Mouse (Mus musculus) macrophage (primary cell): Measurements from ENCODE around the gene Slc25a42. TPM values are rescaled to one million over a fixed set of nuclear protein-coding genes. Genes with fewer than 3 reads are reported as not detected.

Source experiments
- H3K27ac ChIP-seq: fragments of 350-480 bp; formaldehyde crosslinking; 2 replicates; pipeline ENCODE4 v1.9.0; 2021
- H3K36me3 ChIP-seq: fragments of 350-480 bp; formaldehyde crosslinking; 2 replicates; pipeline ENCODE4 v1.9.0; 2021; ENCODE audit errors: inconsistent target
- H3K4me3 ChIP-seq: fragments of 350-480 bp; formaldehyde crosslinking; 2 replicates; pipeline ENCODE4 v1.9.0; 2021; ENCODE audit errors: inconsistent target
- H3K79me2 ChIP-seq: fragments of 350-480 bp; formaldehyde crosslinking; 2 replicates; pipeline ENCODE4 v1.9.0; 2021; ENCODE audit errors: inconsistent target
- WGBS: methylation state at CpG from one replicate; pipeline ENCODE4 v1.1.7; 2026; ENCODE audit warnings: inconsistent platforms; ENCODE audit not compliant: missing documents; 5-methylcytosine and 5-hydroxymethylcytosine counted together
- polyA plus RNA-seq: library from polyadenylated mRNA; stranded (reverse); fragments of 250-400 nt; gene quantifications from 3 replicates; pipeline ENCODE4 v1.2.4, GENCODE M21; 2018; ENCODE audit warnings: inconsistent platforms
- total RNA-seq, 78 experiments: library from RNA; depleted of rRNA; stranded (reverse); fragments of 250-400 nt; gene quantifications; 1 replicate in 9 of 78; 2 replicates in 24 of 78; 3 replicates in 43 of 78; 4 replicates in 2 of 78; pipeline ENCODE4 v1.2.4; 2018; ENCODE audit warnings: inconsistent platforms in 56 of 78

Gene Slc25a42
- total RNA-seq (2018; cell fraction: chromatin; rRNA removed): 1 to 10 TPM in 17 of 26 experiments, under 1 TPM in 8, not detected in 1; 0.50 to 7.2 (median 2.1) TPM
- total RNA-seq (2018; cell fraction: cytosol; rRNA removed): 1 to 10 TPM in 16 of 26 experiments, under 1 TPM in 10; 0.33 to 1.7 (median 1.1) TPM
- 1 to 10 TPM in 17 of 26 experiments, under 1 TPM in 9; 0.29 to 7.7 (median 1.8) TPM for total RNA-seq (2018; cell fraction: nucleus; rRNA removed)
- polyA plus RNA-seq: 1.1 to 1.2 TPM (median 1.1 TPM) in 3 replicates

DNA sequence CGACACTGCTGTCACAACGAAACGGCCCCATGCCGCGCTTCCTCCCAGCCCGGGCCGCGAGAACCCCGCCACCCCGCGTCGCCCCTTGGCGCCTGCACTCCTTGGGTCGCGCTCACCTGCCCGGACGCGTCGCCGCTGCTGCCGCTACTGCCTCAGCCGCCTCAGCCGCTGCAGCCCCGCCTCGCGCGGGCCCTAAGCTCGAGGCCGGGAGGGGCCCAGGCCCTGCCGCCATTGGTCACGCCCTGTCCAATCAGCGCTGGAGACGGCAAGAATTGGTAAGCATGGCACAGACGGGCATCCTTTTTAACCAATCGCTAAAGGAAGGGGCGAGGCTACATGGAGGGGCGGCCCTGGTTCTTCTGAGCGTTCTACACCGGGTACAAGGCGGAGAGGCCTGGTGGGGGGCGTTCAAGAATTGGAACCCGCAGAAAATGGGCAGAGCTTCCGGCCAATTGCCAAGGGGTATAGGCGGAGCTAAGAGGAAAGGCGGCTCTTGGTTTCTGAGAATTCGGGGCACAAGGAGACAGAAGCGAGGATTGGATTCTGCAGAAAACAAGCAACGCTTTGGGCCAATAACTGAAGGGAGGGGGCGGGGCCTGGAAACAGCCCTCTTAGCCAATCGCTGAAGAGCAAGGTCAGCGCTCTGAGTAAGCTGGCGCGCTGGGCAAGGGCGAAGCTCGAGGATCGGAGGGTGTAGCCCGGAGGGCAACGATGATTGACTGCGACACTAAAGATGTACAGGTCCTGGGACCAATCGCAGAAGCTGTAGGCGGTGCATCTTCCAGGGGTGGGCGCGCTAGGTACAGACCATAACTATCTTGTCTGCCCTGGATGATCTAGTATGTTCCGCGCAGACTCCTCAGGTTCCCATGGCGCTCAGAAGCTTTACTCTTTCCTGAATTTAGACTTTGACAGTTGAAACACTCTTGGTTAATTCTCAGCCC, at the start of gene Slc25a42:
Gene Slc25a42, minus strand, starts transcription at position 194 of the 944 bp plus-strand sequence.
- under 1% methylated on average over 65 of the region's 66 CpGs for WGBS

DNA sequence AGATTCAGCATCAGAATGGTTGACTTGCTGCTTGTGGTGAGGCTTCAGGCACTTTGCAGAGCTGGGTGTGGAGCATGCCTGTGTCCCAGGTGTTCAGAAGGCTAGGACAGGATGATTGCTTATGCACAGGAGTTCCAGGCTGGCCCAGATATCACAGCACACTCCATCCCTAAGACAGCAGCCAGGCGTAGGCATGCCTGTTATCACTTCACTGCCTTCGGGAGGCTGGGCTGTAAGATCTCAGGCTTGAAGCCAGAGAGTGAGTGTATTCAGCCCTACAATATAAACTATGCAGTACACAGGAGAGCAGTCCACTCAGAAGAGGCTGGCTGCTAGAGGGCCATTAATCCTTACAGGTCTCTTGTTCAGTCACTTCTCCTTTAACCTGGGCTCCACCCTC, 46.9 kb upstream of the Slc25a42 start:
- no peaks in the 10 kb centered on the region for H3K79me2 ChIP-seq
- 97% methylated on average over 2 of the region's 2 CpGs for WGBS
- peaks cover 90% of the 10 kb centered on the region for H3K36me3 ChIP-seq
- no peak overlapping the region for H3K27ac ChIP-seq
- no peak overlapping the region for H3K4me3 ChIP-seq

More for the DNA sequence above, at the start of gene Slc25a42:
- Histone ChIP-seq H3K79me2 (no peaks in the 10 kb centered on the region), H3K36me3 (no peaks in the 10 kb centered on the region), H3K4me3 (peak within 1 kb of the TSS; percentile 39), H3K27ac (peak within 1 kb of the TSS; percentile 24)

DNA sequence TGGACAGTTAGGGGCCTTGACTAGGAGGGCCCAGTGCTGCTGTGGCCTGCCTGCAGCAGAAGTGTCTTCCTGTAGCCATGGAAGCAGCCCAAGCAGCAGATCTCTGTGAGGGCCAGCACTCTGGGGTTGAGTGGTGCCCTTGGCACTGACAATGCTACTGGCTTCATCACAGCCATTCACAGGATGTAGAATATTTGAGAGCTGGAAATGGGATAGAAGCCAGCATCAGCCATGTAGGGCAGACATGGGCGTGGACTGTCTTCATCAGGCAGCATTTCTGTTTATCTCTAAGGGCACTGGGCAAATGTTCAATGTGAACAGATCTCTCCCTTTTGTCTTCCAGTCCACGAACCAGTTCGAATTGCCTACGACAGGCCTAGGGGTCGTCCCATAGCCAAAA, 46.5 kb upstream of the Slc25a42 start:
- Histone ChIP-seq H3K4me3 (no peak overlapping the region), H3K27ac (no peak overlapping the region), H3K36me3 (peaks cover 92% of the 10 kb centered on the region), H3K79me2 (no peaks in the 10 kb centered on the region)
- 98% methylated on average over 5 of the region's 5 CpGs for WGBS

DNA sequence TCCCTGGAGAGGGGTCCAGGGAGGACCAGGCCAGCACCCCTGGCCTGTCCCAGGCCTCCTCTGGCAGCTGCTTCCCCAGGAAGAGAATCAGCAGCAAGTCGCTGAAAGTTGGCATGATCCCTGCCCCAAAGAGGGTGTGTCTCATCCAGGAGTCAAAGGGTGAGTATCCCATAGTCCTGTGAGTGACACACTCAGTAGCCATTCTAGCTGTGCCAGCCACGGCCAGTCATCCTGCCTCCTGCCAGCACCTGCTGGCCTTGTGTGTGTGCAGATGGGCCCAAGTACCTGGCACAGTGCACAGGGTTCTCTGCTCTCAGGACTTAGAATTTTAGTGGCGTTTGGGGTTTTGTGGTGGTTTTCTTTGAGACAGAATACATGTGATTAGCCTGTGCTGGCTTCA, 45.4 kb upstream of the Slc25a42 start:
- 89% methylated on average over 3 of the region's 3 CpGs for WGBS
- Histone ChIP-seq H3K4me3 (no peak overlapping the region), H3K27ac (no peak overlapping the region), H3K79me2 (no peaks in the 10 kb centered on the region), H3K36me3 (peaks cover 92% of the 10 kb centered on the region)

DNA sequence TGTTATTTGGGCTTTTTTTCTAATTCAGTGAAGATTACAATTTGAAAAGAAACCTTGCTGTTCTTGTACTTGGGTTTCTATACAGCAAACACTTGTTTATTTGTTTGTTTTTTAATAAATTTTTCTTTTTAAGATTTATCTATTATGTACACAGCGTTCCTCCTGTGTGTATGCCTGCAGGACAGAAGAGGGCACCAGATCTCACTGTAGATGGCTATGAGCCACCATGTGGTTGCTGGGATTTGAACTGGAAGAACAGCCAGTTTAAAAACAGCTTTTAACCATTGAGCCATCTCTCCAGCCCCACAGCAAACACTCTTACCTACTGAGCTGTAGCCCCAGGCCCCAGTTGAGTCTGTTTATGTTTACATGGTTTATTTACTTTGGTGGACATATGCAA, 42.5 kb upstream of the Slc25a42 start:
- no peaks in the 10 kb centered on the region for H3K79me2 ChIP-seq
- no peak overlapping the region for H3K4me3 ChIP-seq
- WGBS: 83% methylated on average over 1 of the region's 1 CpGs
- peaks cover 93% of the 10 kb centered on the region for H3K36me3 ChIP-seq
- H3K27ac ChIP-seq: no peak overlapping the region

DNA sequence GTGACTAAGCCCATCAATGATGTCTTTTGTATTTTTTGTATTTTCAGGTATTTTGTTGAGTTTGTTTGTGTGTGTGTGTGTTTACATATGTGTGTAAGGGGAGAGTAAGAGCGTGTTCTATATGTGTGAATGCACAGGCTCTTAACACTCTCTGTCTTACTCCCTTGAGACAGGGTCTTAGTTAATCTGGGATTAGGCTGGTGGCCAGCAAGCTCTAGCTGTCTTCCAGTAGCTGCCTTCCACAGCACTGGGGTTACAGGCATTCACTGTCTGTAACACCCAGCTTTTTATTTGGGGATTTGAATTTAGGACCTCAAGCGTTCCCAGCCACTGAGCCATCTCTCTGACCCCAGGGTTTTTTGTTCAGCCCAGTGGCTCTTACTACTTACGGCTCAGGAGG, 35.7 kb upstream of the Slc25a42 start:
- 98% methylated on average over 3 of the region's 3 CpGs for WGBS
- Histone ChIP-seq H3K27ac (no peak overlapping the region), H3K79me2 (peaks cover 44% of the 10 kb centered on the region; the same call in 1 of the 2 replicates), H3K4me3 (no peak overlapping the region), H3K36me3 (peaks cover 69% of the 10 kb centered on the region)

DNA sequence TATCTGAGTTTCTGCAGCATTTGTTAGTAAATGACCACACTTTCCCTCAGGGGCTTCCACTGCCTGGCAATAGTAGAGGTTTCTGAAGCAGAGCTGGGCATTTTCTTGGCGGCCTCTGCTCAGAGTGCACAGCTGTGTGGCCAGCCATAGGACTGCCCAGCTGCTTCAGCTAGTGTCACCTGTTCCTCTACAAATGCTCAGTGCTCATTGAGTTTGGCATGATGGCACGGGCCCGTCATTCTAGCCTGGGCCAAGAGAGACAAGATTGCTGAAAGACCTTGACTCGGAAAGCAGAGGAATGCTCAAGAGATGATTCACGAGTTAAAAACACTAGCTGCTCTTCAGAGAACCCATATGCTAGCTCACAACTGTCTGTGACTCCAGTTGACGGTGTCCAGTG, 34.5 kb upstream of the Slc25a42 start:
- Histone ChIP-seq H3K27ac (no peak overlapping the region), H3K79me2 (peaks cover 47% of the 10 kb centered on the region; the same call in 1 of the 2 replicates), H3K36me3 (peaks cover 69% of the 10 kb centered on the region), H3K4me3 (no peak overlapping the region)
- 98% methylated on average over 6 of the region's 6 CpGs for WGBS

DNA sequence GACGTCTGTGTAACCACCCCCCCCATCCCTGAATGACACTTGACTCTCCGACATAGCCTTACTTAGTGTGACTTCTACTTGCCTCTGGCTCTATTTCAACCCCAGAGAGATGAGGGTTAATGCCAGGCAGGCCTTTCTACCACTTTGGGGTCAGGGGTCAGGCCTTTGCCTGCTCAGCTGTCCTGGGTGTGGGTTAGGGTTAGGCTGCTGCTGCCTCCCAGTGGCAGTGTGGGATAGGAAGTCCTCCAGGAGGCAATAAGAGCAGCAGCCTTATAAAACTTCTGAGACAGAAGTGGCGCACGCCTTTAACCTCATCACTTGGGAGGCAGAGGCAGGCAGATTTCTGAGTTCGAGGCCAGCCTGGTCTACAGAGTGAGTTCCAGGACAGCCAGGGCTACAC, 28.5 kb upstream of the Slc25a42 start:
- peaks cover 46% of the 10 kb centered on the region for H3K36me3 ChIP-seq
- WGBS: 95% methylated on average over 5 of the region's 5 CpGs

DNA sequence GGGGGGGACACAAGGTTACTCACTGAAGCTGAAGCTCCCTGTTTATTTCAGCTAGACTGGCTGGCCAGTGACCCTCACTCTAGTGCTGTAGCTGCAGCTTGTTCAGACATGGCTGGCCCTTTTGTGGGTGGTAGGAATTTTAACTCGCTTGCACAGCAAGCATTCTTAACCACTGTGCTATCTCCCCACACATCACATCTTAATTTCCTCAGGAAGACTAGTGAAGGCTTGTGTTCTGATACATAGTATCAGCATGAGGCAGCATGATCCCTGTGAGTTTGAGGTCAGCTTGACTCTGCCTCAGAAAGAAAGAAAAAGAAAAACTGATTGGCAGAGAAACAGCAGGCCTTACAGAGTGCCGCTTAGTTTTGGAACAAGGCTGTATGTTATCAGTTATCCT, 25.7 kb upstream of the Slc25a42 start:
- 53% methylated on average over 2 of the region's 2 CpGs for WGBS
- H3K79me2 ChIP-seq: peaks cover 32% of the 10 kb centered on the region
- H3K27ac ChIP-seq: no peak overlapping the region
- peaks cover 33% of the 10 kb centered on the region for H3K36me3 ChIP-seq
- no peak overlapping the region for H3K4me3 ChIP-seq

More for the DNA sequence above, 28.5 kb upstream of the Slc25a42 start:
- H3K79me2 ChIP-seq: peaks cover 41% of the 10 kb centered on the region
- H3K27ac ChIP-seq: no peak overlapping the region
- H3K4me3 ChIP-seq: no peak overlapping the region

DNA sequence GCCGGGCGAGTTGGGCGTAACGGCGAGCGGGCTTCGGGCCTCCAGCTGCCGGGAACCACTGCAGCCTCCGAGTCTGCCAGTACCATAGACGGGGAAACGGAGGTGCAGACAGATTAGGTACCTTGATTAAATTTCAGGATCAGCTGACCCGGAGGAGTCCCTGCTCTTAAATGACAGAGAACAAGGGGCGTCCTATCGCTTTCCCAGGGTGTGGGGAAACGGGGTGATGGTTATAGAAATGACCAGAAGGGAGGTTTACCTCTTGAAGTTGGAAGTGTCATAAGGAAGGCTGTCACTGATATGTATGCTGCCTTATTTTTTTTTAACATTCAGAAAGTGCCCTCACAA, 22.6 kb upstream of the Slc25a42 start:
- peak overlapping the region; percentile 17 for H3K27ac ChIP-seq

DNA sequence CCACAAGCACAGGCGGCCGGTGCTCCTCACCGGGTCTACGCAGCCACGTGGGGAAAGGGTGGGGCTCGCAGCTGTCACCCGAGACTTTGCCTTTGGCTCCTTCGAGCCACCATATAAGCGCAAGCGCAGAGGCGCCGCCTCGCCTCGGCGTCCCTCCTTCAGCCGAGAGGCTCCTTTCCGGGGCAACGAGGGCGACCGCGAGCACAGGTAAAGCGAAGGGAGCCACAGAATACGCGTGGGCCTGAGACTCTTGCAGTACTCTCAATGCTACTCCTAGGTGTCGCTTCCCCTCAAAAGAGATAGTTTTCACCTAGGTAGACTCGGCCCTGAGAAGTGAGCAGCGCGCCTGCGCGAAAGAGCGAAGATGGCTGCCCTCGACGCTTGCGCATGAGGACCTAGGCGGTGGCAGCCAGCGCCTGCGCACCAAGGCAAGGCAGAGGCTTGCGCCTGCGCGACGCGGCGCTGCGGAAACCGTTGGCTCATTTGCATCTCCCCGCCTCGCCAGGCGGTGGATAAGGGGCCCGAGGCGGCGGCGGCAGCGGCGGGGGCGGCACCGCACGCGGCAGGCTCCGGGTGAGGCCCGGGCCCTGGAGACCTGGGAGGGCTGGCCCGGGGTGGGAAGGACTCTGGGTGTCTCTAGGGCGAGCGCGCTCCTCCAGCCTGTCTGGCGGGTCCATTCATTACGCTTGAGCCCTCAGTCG, 22.1 kb upstream of the Slc25a42 start, which contains the start of the genes Sugp2 and Armc6:
Gene Sugp2, plus strand, starts transcription at position 147 of the 701 bp plus-strand sequence.
Gene Armc6, minus strand, starts transcription at position 387 of the 701 bp plus-strand sequence.
- peaks cover 5% of the 10 kb centered on the region; the same call in 1 of the 2 replicates for H3K36me3 ChIP-seq
- 1% methylated on average over 66 of the region's 67 CpGs for WGBS

More for the DNA sequence above, 22.6 kb upstream of the Slc25a42 start:
- Histone ChIP-seq H3K4me3 (peak overlapping the region; percentile 72), H3K79me2 (peaks cover 22% of the 10 kb centered on the region), H3K36me3 (peaks cover 8% of the 10 kb centered on the region; the same call in 1 of the 2 replicates)
- WGBS: under 1% methylated on average over 15 of the region's 15 CpGs

DNA sequence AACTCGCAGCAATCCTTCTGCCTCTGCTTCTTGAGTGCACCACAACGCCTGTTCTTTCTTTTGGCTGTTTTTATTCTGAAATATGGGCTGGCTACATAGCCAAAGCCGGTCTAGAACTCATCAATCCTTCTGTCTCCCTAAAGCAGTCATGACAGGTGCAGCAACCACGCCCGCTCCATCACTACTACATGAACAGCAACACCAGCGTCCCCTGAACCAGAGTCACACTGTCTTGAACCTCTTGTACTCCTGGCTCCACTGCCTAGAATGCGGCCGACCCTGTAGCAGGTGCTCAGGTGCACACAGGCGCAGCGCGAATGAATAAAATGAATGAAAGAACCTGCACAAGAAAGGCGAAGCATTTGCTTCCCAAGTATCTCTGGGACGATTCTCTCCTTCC, 21.5 kb upstream of the Slc25a42 start:
- Histone ChIP-seq H3K4me3 (peak overlapping the region; percentile 72), H3K79me2 (peaks cover 22% of the 10 kb centered on the region), H3K27ac (no peak overlapping the region), H3K36me3 (peaks cover 5% of the 10 kb centered on the region; the same call in 1 of the 2 replicates)
- 8% methylated on average over 13 of the region's 13 CpGs for WGBS

More for the DNA sequence above, 22.1 kb upstream of the Slc25a42 start, which contains the start of the genes Sugp2 and Armc6:
- H3K4me3 ChIP-seq: peak within 1 kb of the TSS; percentile 72
- peaks cover 22% of the 10 kb centered on the region for H3K79me2 ChIP-seq
- H3K27ac ChIP-seq: peak within 1 kb of the TSS; percentile 92

DNA sequence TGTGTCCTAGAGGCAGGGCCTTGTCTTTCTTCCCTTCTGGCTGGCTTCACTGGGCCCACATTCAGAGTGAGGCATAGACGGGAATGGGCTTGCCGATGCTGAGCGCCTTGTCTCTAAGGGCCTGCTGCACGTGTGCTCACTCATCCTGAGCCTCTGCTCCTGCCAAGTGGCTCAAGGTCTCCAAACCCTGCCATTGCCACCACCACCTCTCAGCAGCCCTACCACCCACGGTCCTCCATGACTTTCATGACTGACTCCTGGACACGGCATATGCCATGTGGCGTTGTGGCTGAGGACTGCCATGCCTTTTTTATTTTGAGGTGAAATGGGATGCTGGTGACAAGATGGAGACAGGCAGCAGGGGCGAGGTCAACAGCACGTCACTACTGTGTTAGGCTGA, 18.7 kb upstream of the Slc25a42 start:
- no peaks in the 10 kb centered on the region for H3K36me3 ChIP-seq
- H3K27ac ChIP-seq: no peak overlapping the region
- H3K79me2 ChIP-seq: peaks cover 12% of the 10 kb centered on the region
- H3K4me3 ChIP-seq: no peak overlapping the region
- 99% methylated on average over 8 of the region's 9 CpGs for WGBS

DNA sequence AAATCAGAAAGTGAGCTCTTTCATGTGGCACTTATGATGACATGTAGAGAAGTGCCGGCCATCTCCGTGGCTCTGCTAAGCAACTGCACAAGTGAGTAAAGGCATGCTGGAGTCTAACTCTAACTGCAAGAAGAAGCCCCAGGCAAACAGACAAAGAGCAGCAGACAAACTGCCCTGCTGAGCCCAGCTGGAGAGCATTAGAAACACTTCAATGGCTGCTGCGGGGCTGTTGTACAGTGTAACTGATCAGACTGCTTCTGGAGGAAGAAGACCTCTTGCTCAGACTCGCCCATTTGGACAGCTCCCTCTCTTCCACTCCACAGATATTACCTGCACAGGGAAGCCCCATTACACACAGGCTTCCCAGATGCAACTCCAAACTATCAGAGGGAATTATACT, 15.9 kb upstream of the Slc25a42 start:
- Histone ChIP-seq H3K27ac (no peak overlapping the region), H3K36me3 (no peaks in the 10 kb centered on the region), H3K79me2 (no peaks in the 10 kb centered on the region; the same call in 1 of the 2 replicates), H3K4me3 (no peak overlapping the region)
- whole genome bisulfite sequencing: 95% methylated on average over 4 of the region's 4 CpGs
